Mouse (Mus musculus): ENCODE measurements around the gene Rora. TPM values are rescaled to one million over a fixed set of nuclear protein-coding genes. Genes with fewer than 3 reads are reported as not detected.

Gene Rora
- polyA plus RNA-seq, 1 experiment from 2014 or later: 4.4 TPM

DNA sequence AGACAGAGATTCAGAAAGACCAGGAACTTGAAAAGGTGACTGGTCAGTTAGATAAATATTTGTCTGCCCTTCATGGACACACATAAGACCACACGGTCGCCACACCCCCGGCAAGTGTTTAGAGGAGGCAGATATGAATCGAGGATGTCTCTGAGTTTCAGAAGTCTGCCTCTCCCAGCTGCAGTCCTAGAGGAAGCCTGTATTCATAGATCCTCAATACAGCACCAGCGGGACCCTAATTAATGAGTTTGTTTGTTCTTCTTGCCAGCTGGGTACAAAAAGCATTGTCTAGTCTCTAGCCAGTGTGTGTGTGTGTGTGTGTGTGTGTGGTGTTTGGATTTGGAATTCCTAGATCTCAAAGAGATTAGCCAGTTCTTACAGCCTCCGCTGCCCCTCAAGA, 228.3 kb downstream of the Rora start:
- Histone ChIP-seq H3K27me3 (replicated peaks; ENCODE audit: control insufficient read depth, insufficient read depth, low read length) (no peaks in the 10 kb centered on the region), H3K4me3 (ENCODE audit: low read depth, low read length) (no peak overlapping the region), H3K4me2 (ENCODE audit: low read length) (no peak overlapping the region), H3K9ac (ENCODE audit: low read length) (no peak overlapping the region), H3K36me3 (ENCODE audit: control insufficient read depth, insufficient read depth, low read length) (no peaks in the 10 kb centered on the region), H3K27ac (ENCODE audit: low read depth) (no peak overlapping the region), H3K9me3 (ENCODE audit: control insufficient read depth, low read length) (no peaks in the 10 kb centered on the region), H3K4me1 (replicated peaks; ENCODE audit: control insufficient read depth, insufficient read depth, low read length) (peaks cover 14% of the 10 kb centered on the region)
- DNase-seq (ENCODE audit: low spot score): no peak
- 44% methylated on average over 6 of the region's 6 CpGs for WGBS
- ATAC-seq (replicated peaks; ENCODE audit: low FRiP score, low TSS enrichment, low read depth): no peak

DNA sequence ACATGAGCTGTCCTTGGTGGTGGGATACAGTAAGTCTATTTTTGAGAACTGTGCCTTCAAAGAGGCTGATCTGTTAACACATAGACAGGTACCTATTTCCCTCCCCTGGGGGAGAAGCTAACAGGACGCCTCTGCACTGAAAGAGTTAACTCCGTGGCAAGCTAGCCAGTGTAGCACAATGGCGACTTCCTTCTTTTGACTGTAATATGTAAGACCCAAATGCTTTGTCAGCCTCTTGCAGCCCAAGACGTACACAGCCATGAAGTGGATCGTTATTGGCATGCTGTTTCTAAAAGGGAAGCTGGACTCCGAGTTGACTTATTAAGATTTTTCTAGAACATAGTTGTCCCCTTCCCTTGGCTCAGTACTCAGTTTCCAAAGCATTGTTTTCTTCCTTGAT, 229.4 kb downstream of the Rora start:
- no peak overlapping the region for H3K4me2 ChIP-seq (ENCODE audit: low read length)
- ATAC-seq (replicated peaks; ENCODE audit: low FRiP score, low TSS enrichment, low read depth) (no peak), DNase-seq (ENCODE audit: low spot score) (no peak)
- no peaks in the 10 kb centered on the region for H3K36me3 ChIP-seq (ENCODE audit: control insufficient read depth, insufficient read depth, low read length)
- no peaks in the 10 kb centered on the region for H3K9me3 ChIP-seq (ENCODE audit: control insufficient read depth, low read length)
- H3K4me3 ChIP-seq (ENCODE audit: low read depth, low read length): no peak overlapping the region
- WGBS: 68% methylated on average over 6 of the region's 6 CpGs
- no peak overlapping the region for H3K27ac ChIP-seq (ENCODE audit: low read depth)
- peaks cover 14% of the 10 kb centered on the region for H3K4me1 ChIP-seq (replicated peaks; ENCODE audit: control insufficient read depth, insufficient read depth, low read length)
- no peak overlapping the region for H3K9ac ChIP-seq (ENCODE audit: low read length)
- H3K27me3 ChIP-seq (replicated peaks; ENCODE audit: control insufficient read depth, insufficient read depth, low read length): no peaks in the 10 kb centered on the region

- 86% methylated on average over 8 of the region's 8 CpGs for WGBS
- Histone ChIP-seq H3K27me3 (replicated peaks; ENCODE audit: control insufficient read depth, insufficient read depth, low read length) (no peaks in the 10 kb centered on the region), H3K27ac (ENCODE audit: low read depth) (no peak overlapping the region), H3K4me3 (ENCODE audit: low read depth, low read length) (no peak overlapping the region), H3K36me3 (ENCODE audit: control insufficient read depth, insufficient read depth, low read length) (no peaks in the 10 kb centered on the region), H3K4me1 (replicated peaks; ENCODE audit: control insufficient read depth, insufficient read depth, low read length) (peaks cover 19% of the 10 kb centered on the region), H3K4me2 (ENCODE audit: low read length) (no peak overlapping the region), H3K9ac (ENCODE audit: low read length) (no peak overlapping the region), H3K9me3 (ENCODE audit: control insufficient read depth, low read length) (no peaks in the 10 kb centered on the region)
- ATAC-seq (replicated peaks; ENCODE audit: low FRiP score, low TSS enrichment, low read depth) (no peak), DNase-seq (ENCODE audit: low spot score) (no peak)
These were observed 230.1 kb downstream of the Rora start for GRCm38 (mm10) chr9:68883687-68884086.

DNA sequence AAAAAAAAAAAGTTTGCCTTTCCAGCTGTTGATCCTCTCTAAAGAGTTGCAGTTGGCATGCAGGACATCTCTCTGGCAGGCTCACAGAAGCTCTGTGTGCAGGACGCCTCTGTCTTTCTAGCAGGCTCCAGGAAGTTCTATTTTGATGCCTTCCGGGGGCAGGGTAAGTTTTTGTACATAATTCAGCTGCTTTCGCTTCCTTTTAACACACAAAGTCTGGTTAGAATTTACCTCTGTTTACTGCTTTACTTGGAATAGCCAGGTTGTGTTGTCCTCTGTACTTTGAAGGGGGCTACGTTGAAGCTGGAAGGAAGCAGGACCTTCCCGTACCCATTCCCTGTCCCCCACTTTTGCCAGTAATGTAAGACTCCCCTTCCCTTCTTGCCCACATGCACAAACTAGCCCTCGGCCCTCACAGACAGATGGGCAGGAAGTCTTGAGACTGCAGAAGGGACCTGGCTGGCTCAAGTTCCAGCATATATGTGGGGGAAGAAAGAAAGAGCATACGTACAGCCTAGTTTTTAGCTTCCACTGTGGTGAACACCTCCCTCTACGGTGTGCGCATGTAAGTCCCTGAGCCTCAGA, 231.0 kb downstream of the Rora start:
- Histone ChIP-seq H3K4me3 (ENCODE audit: low read depth, low read length) (no peak overlapping the region), H3K4me1 (replicated peaks; ENCODE audit: control insufficient read depth, insufficient read depth, low read length) (peaks cover 25% of the 10 kb centered on the region), H3K9ac (ENCODE audit: low read length) (no peak overlapping the region), H3K4me2 (ENCODE audit: low read length) (no peak overlapping the region), H3K9me3 (ENCODE audit: control insufficient read depth, low read length) (no peaks in the 10 kb centered on the region), H3K36me3 (ENCODE audit: control insufficient read depth, insufficient read depth, low read length) (no peaks in the 10 kb centered on the region), H3K27ac (ENCODE audit: low read depth) (0 out of 2 replicates have a peak overlapping the region, but pooled peaks have one; percentile 51), H3K27me3 (replicated peaks; ENCODE audit: control insufficient read depth, insufficient read depth, low read length) (no peaks in the 10 kb centered on the region)
- DNase-seq (ENCODE audit: low spot score) (no peak), ATAC-seq (replicated peaks; ENCODE audit: low FRiP score, low TSS enrichment, low read depth) (no peak)
- WGBS: 50% methylated on average over 9 of the region's 9 CpGs

GRCm38 (mm10) chr9:68888670-68889069, 235.1 kb downstream of the Rora start:
- Histone ChIP-seq H3K9ac (ENCODE audit: low read length) (no peak overlapping the region), H3K9me3 (ENCODE audit: control insufficient read depth, low read length) (no peaks in the 10 kb centered on the region), H3K4me3 (ENCODE audit: low read depth, low read length) (no peak overlapping the region), H3K4me1 (replicated peaks; ENCODE audit: control insufficient read depth, insufficient read depth, low read length) (peaks cover 25% of the 10 kb centered on the region), H3K27me3 (replicated peaks; ENCODE audit: control insufficient read depth, insufficient read depth, low read length) (no peaks in the 10 kb centered on the region), H3K4me2 (ENCODE audit: low read length) (peak overlapping the region; percentile 1; the same call in 1 of the 2 replicates), H3K36me3 (ENCODE audit: control insufficient read depth, insufficient read depth, low read length) (no peaks in the 10 kb centered on the region), H3K27ac (ENCODE audit: low read depth) (no peak overlapping the region; the same call in 1 of the 2 replicates)
- ATAC-seq (replicated peaks; ENCODE audit: low FRiP score, low TSS enrichment, low read depth) (peak; percentile 70; the same call in 1 of the 2 replicates), DNase-seq (ENCODE audit: low spot score) (peak; percentile 76)
- 23% methylated on average over 8 of the region's 8 CpGs for WGBS

GRCm38 (mm10) chr9:68891431-68891830, 237.8 kb downstream of the Rora start:
- ATAC-seq (replicated peaks; ENCODE audit: low FRiP score, low TSS enrichment, low read depth) (no peak), DNase-seq (ENCODE audit: low spot score) (no peak)
- Histone ChIP-seq H3K4me2 (ENCODE audit: low read length) (no peak overlapping the region), H3K4me1 (replicated peaks; ENCODE audit: control insufficient read depth, insufficient read depth, low read length) (peaks cover 13% of the 10 kb centered on the region), H3K36me3 (ENCODE audit: control insufficient read depth, insufficient read depth, low read length) (no peaks in the 10 kb centered on the region), H3K4me3 (ENCODE audit: low read depth, low read length) (no peak overlapping the region), H3K9ac (ENCODE audit: low read length) (no peak overlapping the region), H3K27me3 (replicated peaks; ENCODE audit: control insufficient read depth, insufficient read depth, low read length) (no peaks in the 10 kb centered on the region), H3K27ac (ENCODE audit: low read depth) (0 out of 2 replicates have a peak overlapping the region, but pooled peaks have one; percentile 14), H3K9me3 (ENCODE audit: control insufficient read depth, low read length) (no peaks in the 10 kb centered on the region)
- WGBS: 38% methylated on average over 11 of the region's 11 CpGs

DNA sequence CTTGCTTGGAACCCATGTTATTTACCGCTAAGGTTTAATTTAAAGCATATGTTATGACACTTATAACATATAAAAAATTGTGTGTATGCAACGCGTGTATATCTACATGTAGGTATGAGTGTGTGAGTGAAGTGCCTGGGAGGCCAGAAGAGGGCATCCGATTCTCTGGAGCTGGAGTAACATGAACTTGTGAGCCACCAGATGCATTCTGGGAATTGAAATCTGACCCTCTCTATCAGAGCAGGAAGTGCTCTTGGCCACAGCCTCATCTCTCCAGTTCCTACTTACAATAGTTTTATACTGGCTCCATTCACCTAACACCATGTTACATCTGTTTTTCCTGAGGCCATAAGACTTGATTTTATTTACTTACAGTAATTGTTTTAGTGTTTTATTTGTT, 238.8 kb downstream of the Rora start:
- Histone ChIP-seq H3K4me2 (ENCODE audit: low read length) (no peak overlapping the region), H3K27ac (ENCODE audit: low read depth) (no peak overlapping the region), H3K9ac (ENCODE audit: low read length) (no peak overlapping the region), H3K9me3 (ENCODE audit: control insufficient read depth, low read length) (no peaks in the 10 kb centered on the region), H3K4me3 (ENCODE audit: low read depth, low read length) (no peak overlapping the region), H3K4me1 (replicated peaks; ENCODE audit: control insufficient read depth, insufficient read depth, low read length) (peaks cover 13% of the 10 kb centered on the region), H3K36me3 (ENCODE audit: control insufficient read depth, insufficient read depth, low read length) (no peaks in the 10 kb centered on the region), H3K27me3 (replicated peaks; ENCODE audit: control insufficient read depth, insufficient read depth, low read length) (no peaks in the 10 kb centered on the region)
- DNase-seq (ENCODE audit: low spot score) (no peak), ATAC-seq (replicated peaks; ENCODE audit: low FRiP score, low TSS enrichment, low read depth) (no peak)
- 94% methylated on average over 4 of the region's 4 CpGs for WGBS

DNA sequence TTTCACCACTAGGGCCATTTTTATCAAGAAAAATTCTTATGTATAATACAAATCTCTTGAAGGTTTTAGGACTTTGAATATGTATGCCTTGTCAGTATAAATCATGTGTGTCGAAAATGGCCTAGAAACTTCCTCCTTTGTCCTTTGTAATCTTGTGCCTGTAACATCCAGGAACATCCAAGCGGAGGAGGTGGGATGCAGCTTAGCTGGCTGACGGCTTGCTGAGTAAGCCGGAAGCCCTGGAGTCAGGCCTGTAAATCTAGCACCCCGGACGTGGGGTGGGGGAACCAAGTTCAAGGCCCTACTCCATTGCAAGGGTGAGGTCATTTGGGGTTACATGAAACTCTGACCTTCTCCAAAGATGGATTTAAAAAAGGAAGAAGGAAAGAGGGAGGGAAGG, 239.3 kb downstream of the Rora start:
- no peak overlapping the region for H3K4me3 ChIP-seq (ENCODE audit: low read depth, low read length)
- 78% methylated on average over 6 of the region's 6 CpGs for WGBS
- no peak overlapping the region for H3K27ac ChIP-seq (ENCODE audit: low read depth)
- no peaks in the 10 kb centered on the region for H3K27me3 ChIP-seq (replicated peaks; ENCODE audit: control insufficient read depth, insufficient read depth, low read length)
- no peak overlapping the region for H3K9ac ChIP-seq (ENCODE audit: low read length)
- no peaks in the 10 kb centered on the region for H3K9me3 ChIP-seq (ENCODE audit: control insufficient read depth, low read length)
- H3K4me1 ChIP-seq (replicated peaks; ENCODE audit: control insufficient read depth, insufficient read depth, low read length): peaks cover 13% of the 10 kb centered on the region
- H3K4me2 ChIP-seq (ENCODE audit: low read length): no peak overlapping the region
- no peaks in the 10 kb centered on the region for H3K36me3 ChIP-seq (ENCODE audit: control insufficient read depth, insufficient read depth, low read length)
- no peak for DNase-seq (ENCODE audit: low spot score)
- no peak for ATAC-seq (replicated peaks; ENCODE audit: low FRiP score, low TSS enrichment, low read depth)

DNA sequence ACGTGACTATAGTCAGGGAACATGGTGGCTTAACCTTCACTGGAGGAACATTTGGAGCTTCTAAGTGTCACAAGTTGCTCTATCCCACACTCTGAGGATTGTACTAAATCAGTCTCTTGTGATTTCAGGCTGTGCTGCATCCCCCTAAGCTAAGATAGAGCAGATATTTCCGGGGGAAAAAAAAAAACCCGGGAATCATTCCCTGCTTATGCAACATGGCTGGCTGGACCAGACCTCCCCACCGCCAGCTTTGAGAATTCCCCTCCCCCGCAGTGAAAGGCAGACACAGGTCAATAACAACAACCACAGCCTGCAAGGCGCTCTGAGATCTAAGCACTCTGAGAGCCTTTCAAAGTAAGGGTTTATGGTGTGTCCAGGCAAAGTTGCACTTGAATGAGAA, 244.7 kb downstream of the Rora start:
- no peak for ATAC-seq (replicated peaks; ENCODE audit: low FRiP score, low TSS enrichment, low read depth)
- no peak overlapping the region for H3K4me2 ChIP-seq (ENCODE audit: low read length)
- no peak overlapping the region for H3K4me3 ChIP-seq (ENCODE audit: low read depth, low read length)
- no peak overlapping the region for H3K9ac ChIP-seq (ENCODE audit: low read length)
- no peaks in the 10 kb centered on the region for H3K36me3 ChIP-seq (ENCODE audit: control insufficient read depth, insufficient read depth, low read length)
- no peak overlapping the region for H3K27ac ChIP-seq (ENCODE audit: low read depth)
- no peaks in the 10 kb centered on the region for H3K9me3 ChIP-seq (ENCODE audit: control insufficient read depth, low read length)
- no peak for DNase-seq (ENCODE audit: low spot score)
- 66% methylated on average over 6 of the region's 6 CpGs for WGBS
- H3K27me3 ChIP-seq (replicated peaks; ENCODE audit: control insufficient read depth, insufficient read depth, low read length): no peaks in the 10 kb centered on the region
- no peaks in the 10 kb centered on the region for H3K4me1 ChIP-seq (replicated peaks; ENCODE audit: control insufficient read depth, insufficient read depth, low read length)

Data from intestine, embryonic 14.5 days (tissue).